Mouse (Mus musculus) layer of hippocampus, adult 8-10 months (tissue): ENCODE measurements at regions not wholly inside any gene's neighbourhood (a gene's known extent, or its start where the extent isn't known, plus 50 kb on each side); places are given as distances from the start of the nearest gene placed in this dataset.

ENCODE experiments used
- DNase-seq, 2 experiments: peaks; one replicate each; pipeline ENCODE4 v3.0.0; 2022; ENCODE audit warnings: low spot score in 2 of 2

DNA sequence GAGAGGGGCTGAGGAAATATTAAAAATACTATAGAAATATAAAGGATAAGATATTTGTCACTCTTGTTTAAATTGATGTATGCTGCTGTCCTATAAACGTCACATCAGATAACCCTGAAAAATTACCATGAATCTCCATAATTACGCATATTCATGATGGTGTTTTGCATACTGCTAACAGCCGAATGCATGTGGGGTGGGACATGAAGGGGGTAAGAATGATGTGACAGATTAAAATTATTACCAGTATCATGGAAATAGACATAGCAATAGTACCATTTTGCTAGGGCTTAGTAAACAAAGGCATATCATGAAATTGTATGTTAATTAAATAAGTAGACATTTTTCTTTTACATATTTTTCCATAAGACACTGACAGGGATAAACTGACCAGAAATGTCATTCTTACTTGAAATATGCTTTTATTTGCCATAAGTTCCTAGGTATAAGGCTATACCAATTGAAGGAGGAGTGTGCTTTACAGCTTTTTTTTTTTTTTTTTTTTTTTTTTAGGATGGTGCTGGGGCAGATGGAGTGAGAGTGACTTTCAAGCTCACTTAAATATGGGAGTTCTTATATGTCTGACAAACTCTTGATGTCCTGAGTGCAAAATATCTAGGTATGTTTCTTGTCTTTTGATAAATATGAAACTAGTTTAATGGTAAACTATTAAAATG, 349.8 kb upstream of the Tmem161b start:
- DNase-seq = no peak

DNA sequence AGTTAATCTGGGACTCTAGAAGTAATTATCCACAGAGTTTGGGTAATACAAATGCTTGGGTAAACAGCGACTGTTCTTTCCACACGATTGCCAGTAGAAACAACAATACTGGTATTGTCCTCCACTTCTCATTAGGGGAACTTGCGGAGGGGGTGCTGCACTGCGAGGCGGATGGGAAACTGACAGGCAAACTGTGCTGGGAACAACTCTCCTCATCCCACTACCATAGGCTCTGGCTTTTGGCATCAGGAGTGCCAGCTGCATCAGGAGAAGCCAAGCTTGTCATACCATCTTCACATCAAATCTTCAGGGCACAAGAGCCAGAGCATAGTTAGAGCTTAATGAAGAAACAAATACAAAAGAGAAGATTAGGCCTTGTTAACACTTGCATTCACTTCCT, 349.2 kb upstream of the Tmem161b start:
- peak; percentile 37 to 57 for DNase-seq

DNA sequence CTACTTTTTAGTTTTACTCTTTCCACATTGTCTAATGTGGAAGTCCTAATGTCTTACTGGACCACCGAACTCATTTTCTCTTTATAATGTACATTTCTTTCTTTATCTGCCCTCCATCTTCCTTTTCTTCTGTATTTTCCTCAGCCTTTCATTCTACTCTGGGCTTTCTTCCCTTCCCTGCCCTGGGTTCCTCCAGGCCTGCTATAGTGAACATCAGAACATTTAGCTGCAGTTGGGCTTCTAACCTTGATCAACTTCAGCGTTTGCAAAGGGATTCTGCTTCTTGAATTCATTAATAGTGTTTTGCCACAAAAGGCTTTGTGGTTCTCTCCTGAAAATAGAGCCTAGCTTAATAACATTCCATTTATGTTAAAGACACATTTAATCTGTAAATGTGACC, 342.5 kb upstream of the Tmem161b start:
- DNase-seq = no peak

DNA sequence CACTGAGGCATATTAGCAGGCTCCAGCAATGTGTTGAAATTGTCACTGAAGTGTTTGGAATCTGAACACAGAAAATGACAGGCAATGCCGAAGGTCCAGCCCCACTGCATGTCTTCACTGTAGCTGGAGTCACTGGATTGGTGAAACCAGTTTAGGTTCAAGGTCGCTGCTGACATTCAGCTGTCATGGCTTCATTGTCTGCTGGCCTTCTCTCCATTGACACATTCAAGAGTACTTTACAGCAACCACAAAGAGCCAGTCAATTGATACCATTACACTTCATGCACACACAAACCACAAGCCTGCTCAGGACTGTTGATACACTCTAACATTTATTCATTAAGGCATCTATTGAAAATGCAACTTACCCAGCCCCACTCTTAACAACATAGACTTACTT, 341.8 kb upstream of the Tmem161b start:
- DNase-seq = no peak

DNA sequence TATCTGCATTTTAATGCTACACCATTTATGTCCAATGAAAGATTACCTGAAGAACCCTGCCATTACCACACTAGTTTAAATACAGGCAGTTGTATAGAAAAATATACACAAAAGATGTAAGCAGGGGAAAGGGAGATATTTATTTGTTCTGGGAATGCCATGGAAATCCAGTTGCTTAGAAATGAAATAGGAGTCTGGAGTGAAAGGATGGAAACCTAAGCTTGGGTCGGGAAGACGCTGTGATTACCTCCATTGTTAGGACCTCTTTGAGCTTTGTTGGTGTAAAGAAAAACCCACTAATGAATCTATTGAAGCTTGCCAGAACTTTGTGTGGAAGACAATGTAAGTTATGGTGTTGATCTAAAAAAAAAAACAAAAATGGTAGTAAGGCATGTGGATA, 341.3 kb upstream of the Tmem161b start:
- no peak for DNase-seq

DNA sequence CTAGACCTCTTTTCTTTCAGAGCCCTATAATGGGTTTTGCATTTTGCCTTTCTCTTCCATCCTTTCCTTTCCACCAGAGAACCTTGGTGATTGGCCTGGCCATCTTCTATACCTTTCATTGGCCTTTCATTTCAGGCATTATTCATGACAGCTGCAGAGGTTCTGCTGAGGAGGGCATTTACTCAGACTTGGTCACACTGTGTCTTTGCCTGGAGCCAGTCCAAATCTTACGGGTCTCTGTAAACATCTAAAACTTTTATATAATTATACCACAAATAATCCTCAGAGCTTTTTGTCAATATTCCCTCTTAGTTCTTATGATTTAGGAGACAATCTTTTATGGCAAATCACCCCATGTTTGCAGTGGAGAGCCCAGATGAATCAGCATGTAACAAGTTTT, 339.3 kb upstream of the Tmem161b start:
- no peak for DNase-seq

DNA sequence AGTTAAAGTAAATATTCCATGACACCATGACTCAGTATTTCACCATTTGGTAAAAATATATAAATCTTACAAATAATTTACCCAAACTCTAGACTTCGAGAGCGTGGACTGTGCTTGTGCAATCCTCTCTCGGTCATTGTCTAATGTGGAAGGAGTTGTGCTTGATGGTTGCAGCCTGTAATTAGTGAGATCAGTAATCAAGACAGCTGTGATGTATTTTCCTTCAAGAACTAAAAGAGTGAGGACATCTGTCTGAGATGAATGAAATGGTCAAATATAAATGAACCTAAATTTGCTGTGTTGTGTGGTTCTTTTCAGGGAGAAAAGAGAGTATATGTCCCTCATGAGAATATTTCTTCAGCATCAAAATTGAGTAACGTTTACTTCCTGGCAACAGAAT, 338.3 kb upstream of the Tmem161b start:
- no peak for DNase-seq

DNA sequence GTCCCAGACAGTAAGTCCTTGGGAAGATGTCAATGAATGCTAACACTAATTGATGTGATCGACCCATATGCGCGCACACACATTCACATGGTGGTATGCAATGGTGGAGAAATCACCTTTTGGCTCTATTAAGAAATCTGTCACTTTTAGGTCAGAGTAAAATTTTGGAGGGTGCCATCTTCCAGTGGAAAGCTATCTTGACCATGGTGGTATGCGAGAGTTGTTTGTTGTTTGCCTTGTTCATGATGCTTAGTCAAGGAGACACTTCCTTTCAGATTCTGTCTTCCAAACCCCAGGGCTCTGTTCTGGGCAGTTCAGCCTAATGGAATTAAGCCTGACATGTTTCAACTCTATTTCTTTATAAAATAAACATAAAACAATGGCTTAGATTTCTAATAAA, 337.9 kb upstream of the Tmem161b start:
- no peak for DNase-seq

DNA sequence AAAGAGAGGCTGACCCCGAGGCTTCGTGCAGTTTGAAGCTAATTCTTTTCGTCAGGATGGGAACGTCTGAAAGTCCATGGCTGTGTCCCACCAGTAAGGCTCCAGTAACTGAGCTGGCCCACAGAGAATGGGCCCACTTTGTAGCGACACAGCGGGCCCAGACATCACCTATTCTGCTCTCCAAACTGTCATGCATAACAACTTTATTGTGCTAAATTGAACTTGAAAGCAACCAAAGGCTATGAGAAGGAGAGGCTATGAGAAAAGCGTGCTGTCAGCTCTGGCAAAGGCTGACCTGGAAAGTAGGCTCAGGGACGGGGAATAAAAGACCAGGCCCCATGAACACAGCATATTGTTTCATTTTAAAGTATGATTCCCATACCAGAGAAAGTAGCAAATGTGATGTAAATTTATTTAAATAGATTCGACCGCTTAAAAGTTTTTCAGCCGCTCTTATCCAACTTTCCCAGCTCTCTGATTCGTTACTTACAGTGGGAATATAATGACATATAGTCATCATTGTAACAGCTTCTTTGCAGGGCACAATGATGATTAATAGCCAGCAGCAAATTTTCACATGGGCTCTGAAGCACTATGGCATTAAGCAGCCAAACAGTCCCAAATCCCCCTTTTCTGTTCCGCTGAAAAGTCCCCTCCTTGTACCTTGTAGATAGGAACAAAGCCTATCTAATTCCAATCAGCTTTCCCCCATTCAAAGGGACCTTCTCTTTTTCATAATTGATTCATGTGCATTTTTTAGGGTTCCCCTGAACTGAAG, 337.1 kb upstream of the Tmem161b start:
- DNase-seq = no peak

DNA sequence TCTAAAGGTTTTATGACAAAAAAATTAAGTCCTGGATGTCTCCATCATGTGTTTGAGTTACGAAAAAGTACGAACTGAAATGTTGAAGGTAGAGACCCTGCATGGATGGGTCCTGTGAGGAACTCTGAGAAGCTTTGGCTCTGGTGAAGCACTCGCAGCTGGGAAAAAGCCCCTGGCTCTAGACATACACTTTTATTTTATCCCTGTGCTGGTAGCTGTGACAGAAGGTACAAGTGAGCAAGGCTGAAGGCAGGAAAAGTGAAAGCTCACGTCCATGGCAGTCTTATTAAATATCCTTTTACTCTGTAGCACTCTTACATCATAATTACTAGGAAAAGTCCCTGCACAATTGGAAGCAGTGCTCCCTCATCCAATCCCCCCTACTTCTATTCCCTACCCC, 336.4 kb upstream of the Tmem161b start:
- no peak for DNase-seq

DNA sequence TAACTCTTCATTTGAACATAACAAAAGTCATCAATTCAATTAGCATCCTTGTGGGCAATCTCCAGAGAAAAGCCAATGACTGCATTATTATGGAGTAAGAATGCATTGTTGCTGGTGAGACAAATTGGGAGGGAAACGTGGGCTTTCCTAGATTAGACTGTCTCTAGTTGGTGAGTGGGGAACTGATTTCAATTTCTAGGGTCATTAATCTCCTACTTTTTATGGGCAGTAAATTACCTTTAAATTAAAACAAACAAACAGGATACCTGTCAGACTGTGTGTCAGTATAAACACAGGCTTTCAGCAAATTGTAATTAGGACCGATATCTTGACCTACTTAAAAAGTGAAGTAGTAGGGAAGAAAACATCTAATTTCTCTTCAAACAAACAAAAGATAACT, 307.4 kb upstream of the Tmem161b start:
- no peak for DNase-seq

DNA sequence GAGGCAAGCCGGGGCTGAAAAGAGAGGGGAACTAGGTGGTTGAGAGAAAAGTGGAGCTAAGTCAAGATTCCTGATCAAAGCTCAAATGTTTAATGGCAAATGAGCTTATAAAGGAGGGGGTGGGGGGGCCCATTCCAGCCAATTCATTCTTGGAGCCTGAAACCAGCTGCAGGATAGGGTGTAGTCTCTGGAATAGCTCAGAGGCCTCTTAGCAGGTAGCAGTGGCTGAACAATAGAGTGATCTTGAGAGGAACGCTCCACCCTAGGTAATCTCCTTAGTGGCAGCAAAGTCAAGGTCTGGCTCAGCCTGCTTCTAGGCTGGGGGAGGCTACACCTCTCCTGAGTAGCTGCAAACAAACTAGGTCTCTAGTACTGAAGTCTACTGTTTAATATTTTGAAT, 289.3 kb upstream of the Tmem161b start:
- no peak for DNase-seq

DNA sequence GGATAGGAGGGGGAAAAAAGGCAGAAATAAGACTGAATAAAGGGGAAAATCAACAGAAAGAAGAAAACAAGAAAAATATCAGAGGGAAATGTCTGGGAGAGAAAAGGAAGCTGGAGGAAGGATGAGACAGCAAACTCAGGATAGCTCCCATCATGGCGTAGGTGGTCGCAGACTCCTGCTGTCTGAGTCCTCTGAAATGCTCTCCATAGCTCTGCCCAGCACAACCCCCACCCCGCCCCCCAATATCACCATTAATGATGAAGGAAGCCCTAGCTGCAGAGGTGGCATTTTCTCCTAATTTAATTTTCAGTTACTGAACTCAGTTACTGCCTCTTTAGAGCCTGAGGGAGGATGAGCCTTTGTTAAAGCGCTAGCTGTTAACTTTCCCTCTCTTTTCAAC, 275.6 kb upstream of the Tmem161b start:
- DNase-seq = no peak

DNA sequence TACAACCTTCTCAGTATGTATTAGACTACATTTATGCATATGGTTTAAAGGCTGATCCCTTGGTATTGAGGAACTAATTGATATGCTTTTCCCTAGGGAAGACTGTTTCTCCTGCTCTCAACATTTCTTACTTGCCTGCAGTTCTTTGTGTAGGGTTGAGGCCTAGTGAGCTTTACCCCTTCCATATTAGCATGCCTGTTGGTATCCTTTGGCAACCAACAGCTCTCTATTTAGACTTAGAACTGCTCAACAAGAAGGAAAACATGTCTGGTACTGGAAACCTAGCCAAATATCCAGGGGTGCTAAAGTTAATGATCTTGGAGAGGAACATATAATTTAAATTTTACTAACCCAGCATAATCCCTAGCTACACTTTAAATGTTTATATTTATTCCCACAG, 270.9 kb upstream of the Tmem161b start:
- DNase-seq = no peak

DNA sequence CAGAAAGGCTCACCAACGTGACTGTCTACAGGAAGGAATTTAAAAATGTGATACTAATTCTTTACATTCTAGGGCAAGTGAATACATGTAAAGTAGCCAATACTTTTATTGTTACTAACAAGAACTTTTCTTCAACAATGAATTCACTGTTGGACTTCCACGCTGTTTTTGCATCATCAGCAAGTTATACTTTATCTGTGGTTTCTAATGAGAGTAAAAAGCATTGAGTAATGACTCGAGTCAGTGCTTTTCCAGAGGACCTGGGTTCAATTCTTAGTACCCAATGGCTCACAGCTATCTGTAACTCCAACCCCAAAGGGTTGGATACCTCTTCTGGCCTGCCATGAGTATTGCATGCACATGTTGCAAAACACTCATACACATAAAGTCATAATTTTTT, 270.3 kb upstream of the Tmem161b start:
- no peak for DNase-seq

DNA sequence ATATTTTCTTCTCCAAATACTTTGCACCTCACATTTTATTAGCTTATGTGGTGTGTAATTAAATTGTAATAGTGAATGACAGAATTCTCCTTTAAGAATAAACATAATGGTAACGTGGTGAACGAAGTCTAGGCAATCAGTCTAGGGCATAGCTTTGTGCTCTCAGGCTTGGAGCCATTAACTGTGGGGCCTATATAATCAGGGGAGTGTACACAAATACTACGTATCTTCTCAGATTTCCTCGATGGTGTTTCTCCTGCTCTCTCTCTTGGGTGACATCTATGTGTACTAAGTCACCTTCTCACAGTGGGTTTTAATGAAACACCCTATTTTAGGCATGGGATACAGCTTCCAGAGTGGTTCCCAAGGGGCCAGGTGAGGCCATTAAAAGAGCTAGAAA, 269.7 kb upstream of the Tmem161b start:
- DNase-seq = no peak

DNA sequence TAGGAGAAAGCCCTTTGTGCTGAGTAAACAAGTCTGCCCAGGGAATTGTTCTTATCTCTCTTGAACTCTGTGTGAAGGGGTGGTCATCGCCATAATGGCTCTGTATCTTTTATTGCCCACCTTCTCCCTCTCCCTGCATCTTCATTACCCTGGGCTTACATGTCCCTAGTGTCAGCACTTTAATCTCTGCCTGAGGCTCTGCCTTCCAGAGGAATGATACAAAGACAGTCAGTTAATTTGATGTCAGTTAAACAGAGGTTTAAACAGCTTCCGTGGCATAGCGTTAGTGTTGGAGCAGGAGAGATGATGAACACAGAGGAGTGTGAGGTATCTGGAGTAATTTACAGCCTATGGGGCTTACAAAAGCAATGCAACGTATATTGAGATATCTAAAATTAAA, 269.2 kb upstream of the Tmem161b start:
- DNase-seq = no peak

DNA sequence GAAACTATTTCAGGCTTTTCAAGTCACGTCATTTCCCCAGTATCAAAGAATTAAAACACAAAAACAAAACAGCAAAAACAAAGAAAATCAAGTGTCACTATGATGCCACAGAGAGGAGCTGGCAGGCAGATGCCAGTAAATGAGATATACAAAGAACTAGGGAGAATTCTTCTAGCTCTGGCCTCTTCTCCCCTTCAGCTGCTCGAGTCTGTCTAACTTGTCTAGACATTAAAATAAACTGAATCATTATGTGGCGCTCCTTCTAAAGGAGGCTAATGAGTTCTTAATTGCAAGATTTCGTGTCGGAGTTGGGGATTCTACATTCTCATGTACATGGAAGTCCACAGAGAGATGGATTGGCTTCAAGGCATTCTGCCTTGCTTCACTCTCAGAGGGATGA, 266.4 kb upstream of the Tmem161b start:
- DNase-seq = no peak

DNA sequence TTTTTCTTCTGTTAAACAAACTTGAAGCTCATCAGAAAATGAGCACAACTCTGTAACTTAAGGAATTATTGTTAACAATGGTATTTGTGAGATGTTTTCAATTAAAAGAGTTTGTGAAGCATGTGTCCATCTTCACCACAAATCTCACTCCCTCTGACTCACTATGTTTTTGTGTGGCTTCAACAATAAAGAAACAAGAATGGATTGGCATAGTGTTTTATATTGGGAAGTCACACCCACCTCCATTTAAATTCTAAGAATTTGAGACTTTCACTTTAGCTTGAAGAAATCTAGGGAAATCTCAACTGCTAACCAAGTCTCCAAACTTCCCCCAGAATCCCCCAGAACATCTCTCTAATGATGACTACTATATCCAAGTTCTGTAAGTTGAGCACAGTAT, 243.6 kb upstream of the Tmem161b start:
- DNase-seq = no peak

DNA sequence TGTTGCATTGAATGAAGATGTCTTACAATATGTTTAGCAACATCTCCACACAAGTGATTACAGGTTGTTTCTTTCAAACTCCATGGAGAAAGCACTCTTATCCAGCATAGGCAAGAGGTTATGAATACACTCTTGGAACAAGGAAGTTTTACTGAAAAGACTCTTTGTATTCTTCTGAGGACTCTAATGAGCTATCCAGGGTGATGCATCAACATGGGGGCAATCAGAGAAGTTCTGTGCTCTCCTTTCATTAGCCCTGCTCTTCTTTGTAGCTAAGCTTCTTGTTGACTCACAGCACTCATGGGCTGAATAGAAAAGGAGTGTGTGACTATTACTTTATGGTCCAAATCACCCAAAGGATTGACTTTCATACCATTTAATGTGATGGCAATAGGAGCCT, 242.6 kb upstream of the Tmem161b start:
- no peak for DNase-seq

DNA sequence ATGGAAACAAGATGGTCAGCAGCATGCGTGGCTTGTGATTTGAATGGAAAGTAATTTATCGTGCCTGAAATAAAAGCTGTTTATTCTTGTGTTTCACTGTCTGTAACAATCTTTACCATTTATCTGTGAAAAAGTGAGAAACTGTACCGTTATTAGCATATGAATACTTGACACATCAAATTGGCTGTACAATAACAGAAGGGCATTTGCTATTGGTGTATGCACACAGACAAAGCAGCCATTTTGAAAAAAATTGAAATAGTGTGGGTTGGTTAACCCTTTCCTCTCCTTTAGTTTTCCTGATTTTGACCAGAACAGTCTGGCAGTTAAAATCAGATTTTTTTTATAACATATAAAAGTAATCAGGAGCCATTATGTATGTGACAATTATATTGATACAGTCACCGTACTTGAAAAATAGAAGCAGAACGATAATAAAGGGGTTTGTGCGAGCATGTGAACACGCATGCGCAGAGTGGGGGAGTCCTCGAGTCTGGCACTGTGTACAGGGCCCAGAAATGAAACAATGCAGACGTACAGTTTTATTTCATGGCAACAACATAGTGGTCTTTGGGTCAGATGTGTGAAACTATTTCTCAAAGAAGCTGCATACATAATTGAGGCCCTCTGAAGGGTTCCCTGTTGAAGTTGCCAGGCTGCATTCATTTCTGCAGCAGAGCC, 237.3 kb upstream of the Tmem161b start:
- peak; percentile 7 to 38 for DNase-seq

DNA sequence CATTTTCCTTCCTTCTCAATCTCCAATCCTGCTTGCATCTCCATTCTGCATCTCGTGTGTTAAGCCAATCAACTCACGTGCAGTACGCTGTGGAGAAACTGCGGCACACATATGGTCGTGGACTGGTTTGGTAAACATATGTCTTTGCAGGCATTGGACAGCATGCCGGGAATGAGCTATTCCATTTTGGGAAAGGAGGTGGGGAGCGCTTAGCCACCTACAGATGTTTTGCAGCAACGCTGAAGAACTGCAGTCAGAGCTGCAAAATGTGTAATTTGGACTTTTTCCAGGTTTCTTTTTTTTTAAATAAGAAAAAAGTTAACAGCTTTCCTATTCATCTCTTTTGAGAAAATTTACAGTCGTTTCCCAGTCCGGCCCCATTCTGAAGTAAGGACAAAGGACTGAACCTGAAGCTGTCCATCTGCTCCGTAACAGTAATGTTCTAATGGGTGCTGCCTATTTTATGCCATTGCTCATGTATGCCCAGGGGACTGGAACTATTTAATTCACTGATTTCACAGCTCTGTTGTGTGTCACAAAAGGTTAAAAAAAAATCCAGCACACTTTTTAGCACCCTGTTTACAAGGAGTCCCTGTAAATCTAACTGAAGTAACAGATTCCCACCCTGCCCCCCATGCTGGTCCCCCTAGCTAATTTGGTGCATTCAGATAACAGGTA, 234.2 kb upstream of the Tmem161b start:
- DNase-seq = peak; percentile 72 to 74
